Mouse (Mus musculus): Measurements from ENCODE around the gene Oas2. TPM values are rescaled to one million over a fixed set of nuclear protein-coding genes. Genes with fewer than 3 reads are reported as not detected.

The Oas2 gene
- polyA plus RNA-seq, 1 experiment from 2014 or later = 0.38 TPM

- H3K4me1 ChIP-seq (ENCODE audit: control insufficient read depth, insufficient read depth, low read length) = peaks cover 15% of the 10 kb centered on the region; the same call in 1 of the 2 replicates
- H3K36me3 ChIP-seq (ENCODE audit: control insufficient read depth, insufficient read depth, low read length) = no peaks in the 10 kb centered on the region
- H3K27me3 ChIP-seq (replicated peaks; ENCODE audit: control insufficient read depth, insufficient read depth, low read length) = peaks cover 31% of the 10 kb centered on the region
- no peak for DNase-seq (ENCODE audit: low spot score)
- WGBS = 40% methylated on average over 13 of the region's 13 CpGs
- peak overlapping the region; percentile 42 for H3K4me2 ChIP-seq (ENCODE audit: low read depth, low read length)
- no peak overlapping the region for H3K9ac ChIP-seq (ENCODE audit: low read depth, low read length)
- no peak overlapping the region for H3K4me3 ChIP-seq (ENCODE audit: low read depth, low read length)
- H3K9me3 ChIP-seq (ENCODE audit: control insufficient read depth, low read length) = no peaks in the 10 kb centered on the region
- ATAC-seq (ENCODE audit: low read depth) = no peak
- no peak overlapping the region for H3K27ac ChIP-seq (replicated peaks; ENCODE audit: low read depth, low read length)
These were observed 42.7 kb downstream of the Oas2 start for GRCm38 (mm10) chr5:120706976-120707375.

DNA sequence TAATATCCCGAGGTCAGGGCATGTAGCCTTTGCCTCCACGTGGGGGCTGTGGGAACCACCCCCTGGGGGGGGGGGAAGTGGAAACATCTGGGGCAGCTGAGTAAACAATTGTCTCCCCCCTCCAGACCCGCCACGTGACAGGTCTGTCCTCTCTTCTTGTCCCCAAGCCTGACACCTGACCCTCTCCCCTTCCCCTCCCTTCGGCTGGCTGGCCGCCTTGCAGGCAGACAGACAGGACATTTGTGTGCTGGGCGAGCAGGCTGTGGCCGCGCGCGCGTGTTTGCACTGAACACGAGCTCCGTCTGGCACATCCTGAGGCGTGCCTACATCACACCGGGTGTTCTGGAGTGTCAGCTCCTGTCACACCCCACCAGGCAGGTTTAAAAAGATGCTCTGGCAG is 43.1 kb downstream of the Oas2 start:
- Histone ChIP-seq H3K27ac (replicated peaks; ENCODE audit: low read depth, low read length) (no peak overlapping the region), H3K9me3 (ENCODE audit: control insufficient read depth, low read length) (no peaks in the 10 kb centered on the region), H3K27me3 (replicated peaks; ENCODE audit: control insufficient read depth, insufficient read depth, low read length) (peaks cover 26% of the 10 kb centered on the region), H3K4me1 (ENCODE audit: control insufficient read depth, insufficient read depth, low read length) (peaks cover 15% of the 10 kb centered on the region; the same call in 1 of the 2 replicates), H3K4me2 (ENCODE audit: low read depth, low read length) (peak overlapping the region; percentile 42), H3K9ac (ENCODE audit: low read depth, low read length) (no peak overlapping the region), H3K36me3 (ENCODE audit: control insufficient read depth, insufficient read depth, low read length) (no peaks in the 10 kb centered on the region), H3K4me3 (ENCODE audit: low read depth, low read length) (no peak overlapping the region)
- WGBS = 5% methylated on average over 16 of the region's 16 CpGs
- ATAC-seq (ENCODE audit: low read depth) (no peak), DNase-seq (ENCODE audit: low spot score) (no peak)

DNA sequence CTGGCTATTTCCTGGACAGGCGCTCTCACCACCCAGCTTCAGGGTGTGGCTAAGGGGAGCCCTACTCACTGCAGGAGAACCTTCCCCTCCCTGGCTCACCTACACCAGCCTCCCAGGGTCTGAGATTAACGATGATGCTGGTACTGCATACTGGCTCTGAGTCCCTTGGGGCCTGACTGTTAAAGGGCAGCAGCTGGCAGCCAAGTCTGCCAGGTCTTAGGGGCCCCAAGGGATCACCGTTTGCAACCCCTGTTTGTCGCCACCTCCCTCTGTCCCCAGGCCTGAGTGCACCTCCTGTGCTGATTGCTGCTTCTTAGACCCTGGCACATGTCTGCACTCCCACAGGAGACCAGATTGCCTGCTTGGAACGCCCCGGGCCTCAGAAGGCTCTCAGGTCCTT is 45.2 kb downstream of the Oas2 start:
- H3K9me3 ChIP-seq (ENCODE audit: control insufficient read depth, low read length) = no peaks in the 10 kb centered on the region
- H3K27ac ChIP-seq (replicated peaks; ENCODE audit: low read depth, low read length) = no peak overlapping the region
- H3K27me3 ChIP-seq (replicated peaks; ENCODE audit: control insufficient read depth, insufficient read depth, low read length) = peaks cover 12% of the 10 kb centered on the region
- DNase-seq (ENCODE audit: low spot score) = peak; percentile 61
- H3K9ac ChIP-seq (ENCODE audit: low read depth, low read length) = no peak overlapping the region
- no peak overlapping the region for H3K4me2 ChIP-seq (ENCODE audit: low read depth, low read length)
- WGBS = 37% methylated on average over 5 of the region's 6 CpGs
- peak; percentile 34; the same call in 1 of the 2 replicates for ATAC-seq (ENCODE audit: low read depth)
- 0 out of 2 replicates have a peak, but pooled peaks cover 4% of the 10 kb centered on the region for H3K4me1 ChIP-seq (ENCODE audit: control insufficient read depth, insufficient read depth, low read length)
- no peaks in the 10 kb centered on the region for H3K36me3 ChIP-seq (ENCODE audit: control insufficient read depth, insufficient read depth, low read length)
- H3K4me3 ChIP-seq (ENCODE audit: low read depth, low read length) = no peak overlapping the region

DNA sequence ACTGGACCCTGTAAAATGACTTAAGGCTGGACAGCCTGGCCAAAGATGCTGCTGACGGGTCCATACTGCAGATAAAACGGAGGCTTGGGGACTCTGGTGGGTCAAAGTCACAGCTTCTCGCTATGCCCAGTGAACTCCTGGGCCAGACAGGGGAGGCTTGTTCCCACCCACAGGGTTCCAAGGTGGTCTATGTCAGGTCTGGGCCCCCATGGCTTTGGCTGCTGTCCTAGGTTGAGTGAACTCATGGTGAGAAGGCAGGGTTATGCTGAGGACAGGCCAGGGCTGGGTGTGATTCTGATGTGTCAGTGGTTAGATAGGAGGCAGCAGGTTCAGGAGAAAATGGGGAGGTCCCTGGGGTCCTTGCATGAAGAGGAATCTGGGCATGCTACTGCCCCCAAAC is 46.0 kb downstream of the Oas2 start:
- peaks cover 7% of the 10 kb centered on the region for H3K27me3 ChIP-seq (replicated peaks; ENCODE audit: control insufficient read depth, insufficient read depth, low read length)
- DNase-seq (ENCODE audit: low spot score) = no peak
- H3K4me2 ChIP-seq (ENCODE audit: low read depth, low read length) = no peak overlapping the region
- H3K27ac ChIP-seq (replicated peaks; ENCODE audit: low read depth, low read length) = no peak overlapping the region
- H3K36me3 ChIP-seq (ENCODE audit: control insufficient read depth, insufficient read depth, low read length) = no peaks in the 10 kb centered on the region
- 71% methylated on average over 3 of the region's 3 CpGs for WGBS
- no peak overlapping the region for H3K9ac ChIP-seq (ENCODE audit: low read depth, low read length)
- no peaks in the 10 kb centered on the region for H3K9me3 ChIP-seq (ENCODE audit: control insufficient read depth, low read length)
- H3K4me3 ChIP-seq (ENCODE audit: low read depth, low read length) = no peak overlapping the region
- H3K4me1 ChIP-seq (ENCODE audit: control insufficient read depth, insufficient read depth, low read length) = 0 out of 2 replicates have a peak, but pooled peaks cover 4% of the 10 kb centered on the region
- ATAC-seq (ENCODE audit: low read depth) = no peak

- 95% methylated on average over 2 of the region's 2 CpGs for WGBS
- Histone ChIP-seq H3K9ac (ENCODE audit: low read depth, low read length) (no peak overlapping the region), H3K27ac (replicated peaks; ENCODE audit: low read depth, low read length) (no peak overlapping the region), H3K36me3 (ENCODE audit: control insufficient read depth, insufficient read depth, low read length) (no peaks in the 10 kb centered on the region), H3K4me3 (ENCODE audit: low read depth, low read length) (no peak overlapping the region), H3K27me3 (replicated peaks; ENCODE audit: control insufficient read depth, insufficient read depth, low read length) (peaks cover 11% of the 10 kb centered on the region), H3K4me1 (ENCODE audit: control insufficient read depth, insufficient read depth, low read length) (0 out of 2 replicates have a peak, but pooled peaks cover 4% of the 10 kb centered on the region), H3K9me3 (ENCODE audit: control insufficient read depth, low read length) (no peaks in the 10 kb centered on the region), H3K4me2 (ENCODE audit: low read depth, low read length) (no peak overlapping the region)
- ATAC-seq (ENCODE audit: low read depth) (no peak), DNase-seq (ENCODE audit: low spot score) (no peak)
These were observed 46.7 kb downstream of the Oas2 start for GRCm38 (mm10) chr5:120702969-120703368.

- no peak overlapping the region for H3K4me3 ChIP-seq (ENCODE audit: low read depth, low read length)
- H3K4me2 ChIP-seq (ENCODE audit: low read depth, low read length) = no peak overlapping the region
- peaks cover 16% of the 10 kb centered on the region for H3K27me3 ChIP-seq (replicated peaks; ENCODE audit: control insufficient read depth, insufficient read depth, low read length)
- H3K9me3 ChIP-seq (ENCODE audit: control insufficient read depth, low read length) = no peaks in the 10 kb centered on the region
- DNase-seq (ENCODE audit: low spot score) (no peak), ATAC-seq (ENCODE audit: low read depth) (no peak)
- H3K27ac ChIP-seq (replicated peaks; ENCODE audit: low read depth, low read length) = no peak overlapping the region
- no peak overlapping the region for H3K9ac ChIP-seq (ENCODE audit: low read depth, low read length)
- WGBS = 73% methylated on average over 4 of the region's 4 CpGs
- H3K4me1 ChIP-seq (ENCODE audit: control insufficient read depth, insufficient read depth, low read length) = 0 out of 2 replicates have a peak, but pooled peaks cover 4% of the 10 kb centered on the region
- no peaks in the 10 kb centered on the region for H3K36me3 ChIP-seq (ENCODE audit: control insufficient read depth, insufficient read depth, low read length)
These were observed 47.2 kb downstream of the Oas2 start for GRCm38 (mm10) chr5:120702421-120702820.

DNA sequence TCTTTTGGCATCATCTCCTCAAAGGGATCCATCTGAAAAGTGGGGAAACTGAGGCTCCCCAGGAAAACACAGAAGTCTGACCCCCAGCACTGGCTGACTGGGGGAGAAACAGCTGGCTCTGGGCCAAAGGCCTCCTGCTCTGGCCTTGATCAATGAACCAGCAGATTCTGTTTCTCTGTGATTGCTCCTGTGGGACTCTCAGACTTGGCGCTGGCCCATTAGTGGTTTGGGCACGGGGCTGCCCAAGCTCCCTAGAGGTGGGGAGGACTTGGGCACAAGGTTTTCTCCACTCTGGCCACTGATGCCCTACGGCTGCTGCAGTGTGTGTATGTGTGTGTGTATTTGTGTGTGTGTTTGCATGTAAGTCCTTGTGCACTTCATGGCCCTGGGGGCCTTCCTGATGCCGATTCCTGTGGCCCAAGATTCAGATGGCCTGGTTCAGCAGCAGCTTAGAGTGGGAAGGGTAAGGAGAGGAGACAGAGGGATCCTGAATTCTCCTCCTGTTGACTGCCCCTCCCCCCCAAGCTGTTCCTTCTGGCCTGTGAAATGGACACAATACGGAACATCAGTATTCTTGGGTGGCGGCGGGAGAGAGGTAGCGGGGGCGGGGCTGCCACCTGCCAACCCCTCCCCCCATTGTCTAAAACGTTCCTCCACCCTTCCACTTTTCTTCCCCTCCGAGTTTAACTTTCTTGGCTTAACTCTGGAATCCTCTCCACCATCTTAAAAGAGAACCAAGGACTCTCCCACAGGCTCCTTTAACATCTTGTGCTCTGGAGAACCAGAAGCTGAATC is 48.5 kb downstream of the Oas2 start:
- H3K36me3 ChIP-seq (ENCODE audit: control insufficient read depth, insufficient read depth, low read length) = no peaks in the 10 kb centered on the region
- H3K27ac ChIP-seq (replicated peaks; ENCODE audit: low read depth, low read length) = no peak overlapping the region
- no peak overlapping the region for H3K4me2 ChIP-seq (ENCODE audit: low read depth, low read length)
- no peak for DNase-seq (ENCODE audit: low spot score)
- H3K4me3 ChIP-seq (ENCODE audit: low read depth, low read length) = no peak overlapping the region
- ATAC-seq (ENCODE audit: low read depth) = no peak
- 43% methylated on average over 11 of the region's 11 CpGs for WGBS
- H3K27me3 ChIP-seq (replicated peaks; ENCODE audit: control insufficient read depth, insufficient read depth, low read length) = peaks cover 26% of the 10 kb centered on the region
- no peaks in the 10 kb centered on the region for H3K9me3 ChIP-seq (ENCODE audit: control insufficient read depth, low read length)
- H3K4me1 ChIP-seq (ENCODE audit: control insufficient read depth, insufficient read depth, low read length) = no peaks in the 10 kb centered on the region
- no peak overlapping the region for H3K9ac ChIP-seq (ENCODE audit: low read depth, low read length)

GRCm38 (mm10) chr5:120698801-120699391 is 50.8 kb downstream of the Oas2 start:
- Histone ChIP-seq H3K4me2 (ENCODE audit: low read depth, low read length) (no peak overlapping the region), H3K27ac (replicated peaks; ENCODE audit: low read depth, low read length) (no peak overlapping the region), H3K9me3 (ENCODE audit: control insufficient read depth, low read length) (no peaks in the 10 kb centered on the region), H3K4me1 (ENCODE audit: control insufficient read depth, insufficient read depth, low read length) (0 out of 2 replicates have a peak, but pooled peaks cover 4% of the 10 kb centered on the region), H3K4me3 (ENCODE audit: low read depth, low read length) (no peak overlapping the region), H3K36me3 (ENCODE audit: control insufficient read depth, insufficient read depth, low read length) (peaks cover 4% of the 10 kb centered on the region; the same call in 1 of the 2 replicates), H3K27me3 (replicated peaks; ENCODE audit: control insufficient read depth, insufficient read depth, low read length) (peaks cover 49% of the 10 kb centered on the region), H3K9ac (ENCODE audit: low read depth, low read length) (no peak overlapping the region)
- WGBS = 36% methylated on average over 14 of the region's 16 CpGs
- ATAC-seq (ENCODE audit: low read depth) = peak; percentile 63
- peak; percentile 50 for DNase-seq (ENCODE audit: low spot score)
